Mouse (Mus musculus): ENCODE results near the gene Golga5.
A peak's percentile ranks its signal among the peaks of the same experiment; 100 is the strongest.

- TF ChIP-seq POLR2A (IDR thresholded peaks at IDR 0.05; ENCODE audit: borderline replicate concordance, extremely low read depth, insufficient read depth, insufficient read length, poor library complexity, severe bottlenecking) (no peak), CTCF (IDR thresholded peaks at IDR 0.05; ENCODE audit: borderline replicate concordance, extremely low read depth, insufficient read depth, insufficient read length) (peak; percentile 27; the same call in 1 of the 2 replicates)
Measured at GRCm38 (mm10) chr12:102497905-102498304, 29.0 kb downstream of the Golga5 start.
